Mouse (Mus musculus) ovary, postnatal 10 days (tissue): ENCODE measurements around the gene Cbr4.

ENCODE experiments used
- DNase-seq: peaks from one replicate; pipeline ENCODE4 v3.0.0; 2022; ENCODE audit warnings: low spot score

The Cbr4 gene

GRCm38 (mm10) chr8:61487597-61488156 lies at the start of gene Cbr4:
Cbr4 (plus strand) TSS chr8:61487734.
- peak; percentile 68 for DNase-seq

GRCm38 (mm10) chr8:61442988-61443387 lies 44.5 kb upstream of the Cbr4 start:
- DNase-seq: no peak

- DNase-seq: no peak
These were observed 43.2 kb upstream of the Cbr4 start for GRCm38 (mm10) chr8:61444358-61444757.

- DNase-seq: no peak
These were observed 41.2 kb upstream of the Cbr4 start for GRCm38 (mm10) chr8:61446329-61446728.

- DNase-seq: no peak
These were observed 39.4 kb upstream of the Cbr4 start for GRCm38 (mm10) chr8:61448100-61448499.

GRCm38 (mm10) chr8:61448881-61449280 lies 38.7 kb upstream of the Cbr4 start:
- no peak for DNase-seq

- no peak for DNase-seq
These were observed 36.5 kb upstream of the Cbr4 start for GRCm38 (mm10) chr8:61450916-61451575.

- DNase-seq: no peak
These were observed 35.7 kb upstream of the Cbr4 start for GRCm38 (mm10) chr8:61451721-61452337.

GRCm38 (mm10) chr8:61459763-61460162 lies 27.8 kb upstream of the Cbr4 start:
- DNase-seq: no peak

GRCm38 (mm10) chr8:61462221-61462620 lies 25.3 kb upstream of the Cbr4 start:
- no peak for DNase-seq

- DNase-seq: no peak
These were observed 23.1 kb upstream of the Cbr4 start for GRCm38 (mm10) chr8:61464393-61464792.

GRCm38 (mm10) chr8:61466696-61467552 lies 20.6 kb upstream of the Cbr4 start:
- no peak for DNase-seq

- no peak for DNase-seq
These were observed 20.1 kb upstream of the Cbr4 start for GRCm38 (mm10) chr8:61467553-61467815.

GRCm38 (mm10) chr8:61470213-61470612 lies 17.3 kb upstream of the Cbr4 start:
- DNase-seq: no peak

- no peak for DNase-seq
These were observed 12.3 kb upstream of the Cbr4 start for GRCm38 (mm10) chr8:61475251-61475673.

GRCm38 (mm10) chr8:61476160-61476559 lies 11.4 kb upstream of the Cbr4 start:
- DNase-seq: no peak

- DNase-seq: no peak
These were observed 9.4 kb upstream of the Cbr4 start for GRCm38 (mm10) chr8:61478150-61478549.

GRCm38 (mm10) chr8:61478793-61479192 lies 8.7 kb upstream of the Cbr4 start:
- no peak for DNase-seq

GRCm38 (mm10) chr8:61479506-61480214 lies 7.9 kb upstream of the Cbr4 start:
- no peak for DNase-seq

GRCm38 (mm10) chr8:61480260-61480967 lies 7.1 kb upstream of the Cbr4 start:
- DNase-seq: no peak

GRCm38 (mm10) chr8:61486923-61487529 lies 508 bp upstream of the Cbr4 start:
- no peak for DNase-seq
